Mouse (Mus musculus) hindbrain, postnatal 0 days (tissue): ENCODE measurements around the gene Ift43. TPM values are rescaled to one million over a fixed set of nuclear protein-coding genes. Genes with fewer than 3 reads are reported as not detected.

Experiments
- ATAC-seq: fragments of 200-750 bp; cut with Nextera tagmentation; 2 replicates; pipeline ENCODE4 v1.8.0; 2017; ENCODE audit warnings: mild to moderate bottlenecking, moderate TSS enrichment, moderate library complexity
- DNase-seq: peaks from one replicate; pipeline ENCODE4 v3.0.0-alpha.2; 2015; ENCODE audit warnings: low spot score
- H3K27ac ChIP-seq: fragments of 300-500 bp; sonication (generic); 2 replicates; pipeline ENCODE4 v1.5.1; 2014; ENCODE audit warnings: mild to moderate bottlenecking
- H3K27me3 ChIP-seq: fragments of 300-500 bp; sonication (generic); 2 replicates; pipeline ENCODE4 v1.6.1; 2014; ENCODE audit warnings: low read length, mixed read lengths; ENCODE audit not compliant: insufficient read depth
- H3K36me3 ChIP-seq: fragments of 300-500 bp; sonication (generic); 2 replicates; pipeline ENCODE4 v1.6.1; 2014; ENCODE audit warnings: low read length, mixed read lengths; ENCODE audit not compliant: insufficient read depth
- H3K4me1 ChIP-seq: fragments of 300-500 bp; sonication (generic); 2 replicates; pipeline ENCODE4 v1.6.1; 2014; ENCODE audit warnings: antibody characterized with exemption, low read length, mixed read lengths; ENCODE audit not compliant: insufficient read depth
- H3K4me2 ChIP-seq: fragments of 300-500 bp; sonication (generic); 2 replicates; pipeline ENCODE4 v1.6.1; 2014; ENCODE audit warnings: low read depth, mild to moderate bottlenecking, low read length, moderate library complexity, mixed read lengths
- H3K4me3 ChIP-seq: fragments of 300-500 bp; sonication (generic); 2 replicates; pipeline ENCODE4 v1.5.1; 2014; ENCODE audit warnings: low read length
- H3K9ac ChIP-seq: fragments of 300-500 bp; sonication (generic); replicated peaks from 2 replicates; pipeline ENCODE4 v1.6.1; 2014; ENCODE audit warnings: mild to moderate bottlenecking, low read length, moderate library complexity, mixed read lengths
- H3K9me3 ChIP-seq: fragments of 300-500 bp; sonication (generic); 2 replicates; pipeline ENCODE4 v1.6.1; 2016; ENCODE audit warnings: low read length, mixed read lengths
- CTCF ChIP-seq: IDR thresholded peaks from 2 replicates; pipeline ENCODE4 v1.5.1; 2016; ENCODE audit warnings: antibody characterized with exemption, control low read depth, low read depth
- WGBS: fragments of 180-500 bp; shearing (Covaris S2); extraction: QIAGEN DNeasy Blood & Tissue Kit; methylation state at CpG from one replicate; pipeline ENCODE4 v1.1.7; 2014; 5-methylcytosine and 5-hydroxymethylcytosine counted together
- polyA plus RNA-seq: library from polyadenylated mRNA; unstranded; fragments of >200 nt; fragmentation: Nextera tagmentation; extraction: Ambion mirVana; gene quantifications from 2 replicates; pipeline ENCODE4 v1.2.1, GENCODE M21; 2015
- total RNA-seq: library from RNA; depleted of rRNA; stranded (reverse); fragments of >200 nt; gene quantifications from 2 replicates; pipeline ENCODE4 v1.2.3, GENCODE M21; 2014

Gene Ift43
- total and polyA plus RNA-seq, 2 experiments from 2014 or later, result 22.4 to 39.1 TPM

GRCm38 (mm10) chr12:86102686-86103085, 20.3 kb downstream of the Ift43 start:
- Histone ChIP-seq H3K4me1 (no peaks in the 10 kb centered on the region), H3K27ac (no peak overlapping the region), H3K4me3 (no peak overlapping the region), H3K27me3 (no peaks in the 10 kb centered on the region), H3K9me3 (no peaks in the 10 kb centered on the region), H3K36me3 (no peaks in the 10 kb centered on the region), H3K9ac (no peak overlapping the region), H3K4me2 (no peak overlapping the region)
- DNase-seq (no peak), ATAC-seq (no peak)
- 70% methylated on average over 8 of the region's 8 CpGs for WGBS
- TF ChIP-seq CTCF, result no peak

GRCm38 (mm10) chr12:86103391-86103790, 21.1 kb downstream of the Ift43 start:
- 27% methylated on average over 11 of the region's 11 CpGs for WGBS

GRCm38 (mm10) chr12:86103852-86104251, 21.5 kb downstream of the Ift43 start:
- WGBS, result 43% methylated on average over 8 of the region's 8 CpGs
- H3K9ac ChIP-seq, result 0 out of 2 replicates have a peak overlapping the region, but pooled peaks have one; percentile 17
- no peak overlapping the region for H3K4me3 ChIP-seq
- peak overlapping the region; percentile 1; the same call in 1 of the 2 replicates for H3K27ac ChIP-seq
- no peak overlapping the region for H3K4me2 ChIP-seq
- H3K36me3 ChIP-seq, result no peaks in the 10 kb centered on the region
- H3K27me3 ChIP-seq, result no peaks in the 10 kb centered on the region
- no peak for ATAC-seq
- H3K9me3 ChIP-seq, result no peaks in the 10 kb centered on the region
- no peak for DNase-seq
- H3K4me1 ChIP-seq, result no peaks in the 10 kb centered on the region
- no peak for TF ChIP-seq CTCF

More at GRCm38 (mm10) chr12:86103391-86103790, 21.1 kb downstream of the Ift43 start:
- ATAC-seq, result no peak
- H3K36me3 ChIP-seq, result no peaks in the 10 kb centered on the region
- H3K9me3 ChIP-seq, result no peaks in the 10 kb centered on the region
- H3K4me3 ChIP-seq, result no peak overlapping the region
- H3K27ac ChIP-seq, result peak overlapping the region; percentile 1; the same call in 1 of the 2 replicates
- peak; percentile 35 for DNase-seq
- H3K9ac ChIP-seq, result 0 out of 2 replicates have a peak overlapping the region, but pooled peaks have one; percentile 17
- no peak overlapping the region for H3K4me2 ChIP-seq
- TF ChIP-seq CTCF, result no peak
- no peaks in the 10 kb centered on the region for H3K4me1 ChIP-seq
- H3K27me3 ChIP-seq, result no peaks in the 10 kb centered on the region

- H3K9ac ChIP-seq, result no peak overlapping the region
- H3K36me3 ChIP-seq, result no peaks in the 10 kb centered on the region
- H3K4me3 ChIP-seq, result no peak overlapping the region
- ATAC-seq (no peak), DNase-seq (no peak)
- H3K9me3 ChIP-seq, result no peaks in the 10 kb centered on the region
- no peaks in the 10 kb centered on the region for H3K27me3 ChIP-seq
- no peak overlapping the region for H3K4me2 ChIP-seq
- no peak for TF ChIP-seq CTCF
- H3K27ac ChIP-seq, result no peak overlapping the region
- no peaks in the 10 kb centered on the region for H3K4me1 ChIP-seq
- 69% methylated on average over 11 of the region's 11 CpGs for WGBS
Measured at GRCm38 (mm10) chr12:86104297-86104696, 22.0 kb downstream of the Ift43 start.

- Histone ChIP-seq H3K4me2 (no peak overlapping the region), H3K9ac (no peak overlapping the region), H3K27ac (no peak overlapping the region), H3K4me3 (no peak overlapping the region), H3K36me3 (no peaks in the 10 kb centered on the region), H3K9me3 (no peaks in the 10 kb centered on the region), H3K4me1 (no peaks in the 10 kb centered on the region), H3K27me3 (no peaks in the 10 kb centered on the region)
- ATAC-seq (no peak), DNase-seq (no peak)
- TF ChIP-seq CTCF, result no peak
- WGBS, result 70% methylated on average over 7 of the region's 10 CpGs
Measured at GRCm38 (mm10) chr12:86105546-86105945, 23.2 kb downstream of the Ift43 start.

- Histone ChIP-seq H3K4me1 (no peaks in the 10 kb centered on the region), H3K9ac (no peak overlapping the region), H3K27ac (no peak overlapping the region), H3K9me3 (no peaks in the 10 kb centered on the region), H3K36me3 (no peaks in the 10 kb centered on the region), H3K27me3 (no peaks in the 10 kb centered on the region), H3K4me2 (no peak overlapping the region), H3K4me3 (no peak overlapping the region)
- WGBS, result 87% methylated on average over 9 of the region's 9 CpGs
- TF ChIP-seq CTCF, result no peak
- DNase-seq, result no peak
- ATAC-seq, result no peak
Measured at GRCm38 (mm10) chr12:86106086-86106485, 23.7 kb downstream of the Ift43 start.

GRCm38 (mm10) chr12:86107645-86108044, 25.3 kb downstream of the Ift43 start:
- ATAC-seq, result no peak

More at GRCm38 (mm10) chr12:86107645-86108044, 25.3 kb downstream of the Ift43 start:
- H3K27ac ChIP-seq, result no peak overlapping the region
- H3K36me3 ChIP-seq, result no peaks in the 10 kb centered on the region
- H3K4me3 ChIP-seq, result no peak overlapping the region
- DNase-seq, result no peak
- H3K27me3 ChIP-seq, result no peaks in the 10 kb centered on the region
- no peak for TF ChIP-seq CTCF
- no peak overlapping the region for H3K4me2 ChIP-seq
- WGBS, result 66% methylated on average over 7 of the region's 7 CpGs
- H3K9ac ChIP-seq, result no peak overlapping the region
- H3K4me1 ChIP-seq, result no peaks in the 10 kb centered on the region
- H3K9me3 ChIP-seq, result no peaks in the 10 kb centered on the region
